Mouse (Mus musculus) intestine, embryonic 14.5 days (tissue): ENCODE measurements around the gene Anpep. TPM values are rescaled to one million over a fixed set of nuclear protein-coding genes. Genes with fewer than 3 reads are reported as not detected.
A peak's percentile ranks its signal among the peaks of the same experiment; 100 is the strongest.

Experiments
- ATAC-seq: fragments of 200-750 bp; cut with Nextera tagmentation; replicated peaks from 2 replicates; pipeline ENCODE4 v1.8.0; 2017; ENCODE audit warnings: low read depth, moderate number of reproducible peaks, moderate TSS enrichment, moderate library complexity; ENCODE audit not compliant: low FRiP score, low TSS enrichment
- DNase-seq: peaks from one replicate; pipeline ENCODE4 v3.0.0-alpha.2; 2018; ENCODE audit warnings: low spot score
- H3K27ac ChIP-seq: fragments of 300-500 bp; sonication (generic); 2 replicates; pipeline ENCODE4 v1.5.1; 2014; ENCODE audit warnings: low read depth, mild to moderate bottlenecking, control low read depth
- H3K27me3 ChIP-seq: fragments of 300-500 bp; sonication (generic); replicated peaks from 2 replicates; pipeline ENCODE4 v1.6.1; 2014; ENCODE audit warnings: low read length, control low read depth; ENCODE audit not compliant: control insufficient read depth, insufficient read depth
- H3K36me3 ChIP-seq: fragments of 300-500 bp; sonication (generic); 2 replicates; pipeline ENCODE4 v1.6.1; 2014; ENCODE audit warnings: low read length, control low read depth; ENCODE audit not compliant: control insufficient read depth, insufficient read depth
- H3K4me1 ChIP-seq: fragments of 300-500 bp; sonication (generic); replicated peaks from 2 replicates; pipeline ENCODE4 v1.6.1; 2014; ENCODE audit warnings: low read length, control low read depth, mixed read lengths; ENCODE audit not compliant: control insufficient read depth, insufficient read depth
- H3K4me2 ChIP-seq: fragments of 300-500 bp; sonication (generic); 2 replicates; pipeline ENCODE4 v1.6.1; 2014; ENCODE audit warnings: low read length
- H3K4me3 ChIP-seq: fragments of 300-500 bp; sonication (generic); 2 replicates; pipeline ENCODE4 v1.5.1; 2014; ENCODE audit warnings: low read depth, low read length, control low read depth, mixed read lengths
- H3K9ac ChIP-seq: fragments of 300-500 bp; sonication (generic); 2 replicates; pipeline ENCODE4 v1.6.1; 2014; ENCODE audit warnings: mild to moderate bottlenecking, low read length
- H3K9me3 ChIP-seq: fragments of 300-500 bp; sonication (generic); 2 replicates; pipeline ENCODE4 v1.6.1; 2016; ENCODE audit warnings: low read length, control low read depth; ENCODE audit not compliant: control insufficient read depth
- WGBS: fragments of 180-500 bp; shearing (Covaris S2); extraction: QIAGEN DNeasy Blood & Tissue Kit; methylation state at CpG from one replicate; pipeline ENCODE4 v1.1.7; 2014; 5-methylcytosine and 5-hydroxymethylcytosine counted together
- polyA plus RNA-seq: library from polyadenylated mRNA; unstranded; fragments of >200 nt; fragmentation: Nextera tagmentation; extraction: Ambion mirVana; gene quantifications from 2 replicates; pipeline ENCODE4 v1.2.1, GENCODE M21; 2014

The Anpep gene
- polyA plus RNA-seq = 88.2 and 94.9 TPM in 2 replicates

DNA sequence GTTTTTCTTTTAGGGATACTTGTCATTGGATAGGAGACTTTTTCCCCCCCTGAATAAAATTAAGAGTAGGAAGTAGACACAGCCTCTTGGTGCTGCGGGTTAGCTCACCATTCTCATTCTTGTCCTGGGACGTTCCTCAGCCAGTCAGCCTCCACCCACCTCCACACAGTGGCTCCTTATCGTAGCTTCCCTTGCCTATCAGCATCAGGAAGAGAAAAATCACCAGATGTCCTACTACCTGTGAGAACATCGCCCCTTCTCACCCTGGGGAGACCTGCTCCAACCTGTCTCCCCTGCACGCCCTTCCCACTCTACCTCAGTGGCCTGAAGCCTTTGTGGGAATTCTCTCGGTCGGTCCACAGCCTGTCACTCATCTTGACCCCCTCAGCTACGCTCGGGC is at the start of gene Anpep:
TSS of gene Anpep (minus strand) at position 249 of the 400 bp plus-strand sequence.
- ATAC-seq = 0 out of 2 replicates have a peak, but pooled peaks have one; percentile 57
- Histone ChIP-seq H3K36me3 (no peaks in the 10 kb centered on the region), H3K27ac (no peak within 1 kb of the TSS), H3K4me2 (no peak within 1 kb of the TSS), H3K9me3 (no peaks in the 10 kb centered on the region), H3K9ac (no peak within 1 kb of the TSS), H3K4me3 (no peak within 1 kb of the TSS), H3K4me1 (0 out of 2 replicates have a peak, but pooled peaks cover 3% of the 10 kb centered on the region), H3K27me3 (no peaks in the 10 kb centered on the region)
- WGBS = 71% methylated on average over 9 of the region's 9 CpGs
- no peak for DNase-seq

- Histone ChIP-seq H3K4me3 (no peak overlapping the region), H3K36me3 (peaks cover 53% of the 10 kb centered on the region), H3K4me2 (no peak overlapping the region), H3K27me3 (no peaks in the 10 kb centered on the region), H3K9ac (no peak overlapping the region), H3K4me1 (no peaks in the 10 kb centered on the region), H3K9me3 (no peaks in the 10 kb centered on the region), H3K27ac (no peak overlapping the region)
- no peak for ATAC-seq
- DNase-seq = no peak
- 76% methylated on average over 2 of the region's 2 CpGs for WGBS
Observed at GRCm38 (mm10) chr7:79907356-79907755, 46.5 kb upstream of the Anpep start.

DNA sequence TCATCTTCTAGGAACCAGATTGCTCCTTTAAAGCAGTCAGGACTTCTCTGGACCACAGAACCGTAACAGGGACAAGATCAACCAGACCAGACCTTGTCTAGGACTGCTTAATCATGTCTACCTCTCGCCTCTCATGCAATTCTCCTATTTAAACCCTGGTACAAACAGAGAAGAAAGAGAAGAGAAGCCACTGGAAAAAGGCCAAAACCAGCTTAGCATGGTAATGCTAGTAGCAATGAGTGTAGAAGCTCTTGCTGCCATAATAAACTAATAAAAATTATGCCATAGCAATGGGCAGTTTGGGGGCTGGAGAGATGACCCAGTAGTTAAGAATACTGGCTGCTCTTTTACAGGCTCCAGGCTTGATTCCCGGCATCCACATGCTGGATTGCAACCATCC is 46.1 kb upstream of the Anpep start:
- 89% methylated on average over 3 of the region's 3 CpGs for WGBS
- no peaks in the 10 kb centered on the region for H3K27me3 ChIP-seq
- ATAC-seq = no peak
- no peak overlapping the region for H3K4me3 ChIP-seq
- no peaks in the 10 kb centered on the region for H3K9me3 ChIP-seq
- DNase-seq = no peak
- H3K4me2 ChIP-seq = no peak overlapping the region
- no peaks in the 10 kb centered on the region for H3K4me1 ChIP-seq
- H3K27ac ChIP-seq = no peak overlapping the region
- no peak overlapping the region for H3K9ac ChIP-seq
- peaks cover 55% of the 10 kb centered on the region for H3K36me3 ChIP-seq

DNA sequence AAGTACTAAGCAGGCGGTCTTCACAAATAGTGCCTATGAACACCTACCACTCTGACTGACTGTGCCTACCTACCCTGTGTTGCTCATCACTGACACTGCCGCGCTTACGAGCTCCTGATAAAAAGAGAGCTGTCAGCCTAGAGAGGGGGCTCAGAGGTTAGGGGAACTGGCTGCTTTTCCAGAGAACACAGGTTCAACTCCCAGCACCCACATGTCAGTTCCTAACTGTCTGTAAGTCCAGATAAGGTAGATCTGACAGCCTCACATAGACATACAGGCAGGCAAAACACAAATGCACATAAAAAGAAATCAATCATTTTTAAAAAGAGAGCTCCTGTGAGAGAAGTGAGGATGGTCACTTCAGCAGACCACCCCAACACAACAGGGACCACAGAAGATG is 44.3 kb upstream of the Anpep start:
- Histone ChIP-seq H3K4me3 (no peak overlapping the region), H3K36me3 (peaks cover 48% of the 10 kb centered on the region), H3K27me3 (no peaks in the 10 kb centered on the region), H3K9ac (no peak overlapping the region), H3K4me1 (no peaks in the 10 kb centered on the region), H3K4me2 (no peak overlapping the region), H3K27ac (no peak overlapping the region), H3K9me3 (no peaks in the 10 kb centered on the region)
- DNase-seq (no peak), ATAC-seq (no peak)
- WGBS = 90% methylated on average over 4 of the region's 4 CpGs

GRCm38 (mm10) chr7:79903160-79903792 is 42.4 kb upstream of the Anpep start:
- Histone ChIP-seq H3K4me3 (no peak overlapping the region), H3K27ac (no peak overlapping the region), H3K36me3 (peaks cover 33% of the 10 kb centered on the region), H3K27me3 (no peaks in the 10 kb centered on the region), H3K4me2 (no peak overlapping the region), H3K9ac (no peak overlapping the region), H3K9me3 (no peaks in the 10 kb centered on the region), H3K4me1 (no peaks in the 10 kb centered on the region)
- WGBS = 68% methylated on average over 8 of the region's 8 CpGs
- no peak for DNase-seq
- ATAC-seq = no peak

DNA sequence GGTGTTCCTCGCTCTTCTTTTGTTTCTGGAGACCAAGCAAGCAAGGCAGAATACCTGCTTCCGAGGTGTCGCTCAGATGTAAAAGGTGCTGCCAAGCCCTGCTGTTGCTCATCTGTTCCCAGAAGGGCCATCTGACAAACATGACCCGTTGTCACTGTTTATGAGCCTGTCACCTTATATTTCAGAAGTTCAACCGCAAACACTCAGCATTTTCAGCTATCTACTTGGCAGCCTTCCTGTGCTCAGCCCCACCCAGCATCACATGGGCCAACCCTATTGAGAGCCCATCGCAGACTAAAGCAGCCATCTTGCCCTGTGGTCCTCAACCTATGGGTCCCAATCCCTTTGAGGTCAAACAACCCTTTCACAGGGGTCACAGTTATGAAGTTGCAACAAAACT is 39.9 kb upstream of the Anpep start:
- Histone ChIP-seq H3K27ac (no peak overlapping the region), H3K36me3 (peaks cover 27% of the 10 kb centered on the region), H3K27me3 (no peaks in the 10 kb centered on the region), H3K9me3 (no peaks in the 10 kb centered on the region), H3K4me1 (no peaks in the 10 kb centered on the region), H3K4me2 (no peak overlapping the region), H3K9ac (no peak overlapping the region), H3K4me3 (no peak overlapping the region)
- ATAC-seq (no peak), DNase-seq (no peak)
- WGBS = 90% methylated on average over 6 of the region's 6 CpGs

DNA sequence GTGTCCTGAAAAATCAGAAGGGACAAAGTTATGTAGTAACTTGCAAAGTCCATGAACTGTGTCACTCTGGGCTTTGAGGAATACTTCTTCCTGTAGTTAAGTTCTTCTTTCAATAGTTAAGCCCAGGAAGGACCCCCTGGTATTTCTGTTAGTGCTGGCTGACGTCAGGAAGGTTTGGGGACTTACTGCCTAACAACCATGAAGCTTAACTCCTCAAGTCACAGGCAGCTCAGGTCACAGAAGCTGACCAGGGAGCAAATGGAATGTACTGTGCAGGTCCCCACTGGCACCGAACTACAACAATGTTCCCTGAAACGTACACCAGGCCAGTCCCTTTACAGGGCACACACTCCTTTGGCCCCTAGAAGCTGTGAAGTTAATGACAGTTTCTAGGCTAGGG is 34.4 kb upstream of the Anpep start:
- no peak overlapping the region for H3K4me2 ChIP-seq
- H3K4me1 ChIP-seq = no peaks in the 10 kb centered on the region
- ATAC-seq = no peak
- no peak overlapping the region for H3K9ac ChIP-seq
- DNase-seq = no peak
- H3K36me3 ChIP-seq = peaks cover 28% of the 10 kb centered on the region
- 77% methylated on average over 3 of the region's 3 CpGs for WGBS
- no peaks in the 10 kb centered on the region for H3K27me3 ChIP-seq
- no peak overlapping the region for H3K27ac ChIP-seq
- H3K4me3 ChIP-seq = no peak overlapping the region
- no peaks in the 10 kb centered on the region for H3K9me3 ChIP-seq

DNA sequence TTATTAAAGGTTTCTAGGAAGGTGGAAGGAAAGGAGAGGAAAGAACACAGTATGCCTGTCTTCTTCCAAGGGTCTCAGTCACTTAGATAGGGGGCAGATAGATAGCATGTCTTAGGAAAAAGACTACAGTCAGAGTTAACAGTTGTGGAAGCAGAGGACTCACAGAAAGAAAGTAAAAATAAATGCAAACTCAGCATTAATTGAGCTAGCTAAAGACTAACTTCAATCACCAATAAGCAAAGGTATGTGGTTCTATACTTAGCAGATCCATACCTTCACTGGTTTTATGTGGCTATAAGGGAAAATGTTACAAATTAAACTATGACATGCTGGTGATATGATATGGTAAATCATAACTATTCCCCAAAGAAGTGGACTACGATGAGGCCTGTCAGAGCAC is 33.9 kb upstream of the Anpep start:
- 83% methylated on average over 1 of the region's 1 CpGs for WGBS
- no peak overlapping the region for H3K4me3 ChIP-seq
- peaks cover 28% of the 10 kb centered on the region for H3K36me3 ChIP-seq
- DNase-seq = no peak
- no peak overlapping the region for H3K4me2 ChIP-seq
- H3K27ac ChIP-seq = no peak overlapping the region
- no peaks in the 10 kb centered on the region for H3K4me1 ChIP-seq
- no peaks in the 10 kb centered on the region for H3K27me3 ChIP-seq
- H3K9ac ChIP-seq = no peak overlapping the region
- ATAC-seq = no peak
- H3K9me3 ChIP-seq = no peaks in the 10 kb centered on the region
